Mouse (Mus musculus) neural tube, embryonic 12.5 days (tissue): Measurements from ENCODE around the gene Tmem132b. TPM values are rescaled to one million over a fixed set of nuclear protein-coding genes. Genes with fewer than 3 reads are reported as not detected.

Source experiments
- ATAC-seq: fragments of 200-750 bp; cut with Nextera tagmentation; 2 replicates; pipeline ENCODE4 v1.8.0; 2017; ENCODE audit warnings: low read depth, mild to moderate bottlenecking, moderate TSS enrichment, moderate library complexity; ENCODE audit not compliant: low FRiP score
- H3K27ac ChIP-seq: fragments of 300-500 bp; sonication (generic); 2 replicates; pipeline ENCODE4 v1.5.1; 2016
- H3K27me3 ChIP-seq: fragments of 300-500 bp; sonication (generic); replicated peaks from 2 replicates; pipeline ENCODE4 v1.6.1; 2016; ENCODE audit warnings: mild to moderate bottlenecking
- H3K36me3 ChIP-seq: fragments of 300-500 bp; sonication (generic); 2 replicates; pipeline ENCODE4 v1.6.1; 2016; ENCODE audit warnings: mild to moderate bottlenecking
- H3K4me1 ChIP-seq: fragments of 300-500 bp; sonication (generic); 2 replicates; pipeline ENCODE4 v1.6.1; 2016
- H3K4me2 ChIP-seq: fragments of 300-500 bp; sonication (generic); replicated peaks from 2 replicates; pipeline ENCODE4 v1.6.1; 2016; ENCODE audit warnings: mild to moderate bottlenecking
- H3K4me3 ChIP-seq: fragments of 300-500 bp; sonication (generic); 2 replicates; pipeline ENCODE4 v1.5.1; 2016
- H3K9ac ChIP-seq: fragments of 300-500 bp; sonication (generic); 2 replicates; pipeline ENCODE4 v1.6.1; 2016; ENCODE audit warnings: mild to moderate bottlenecking
- H3K9me3 ChIP-seq: fragments of 300-500 bp; sonication (generic); 2 replicates; pipeline ENCODE4 v1.6.1; 2016; ENCODE audit warnings: mild to moderate bottlenecking
- WGBS: fragments of 180-500 bp; shearing (Covaris S2); methylation state at CpG from one replicate; pipeline ENCODE4 v1.1.7; 2016; 5-methylcytosine and 5-hydroxymethylcytosine counted together
- polyA plus RNA-seq: library from polyadenylated mRNA; unstranded; fragments of >200 nt; fragmentation: Nextera tagmentation; extraction: Ambion mirVana; gene quantifications from 2 replicates; pipeline ENCODE4 v1.2.1, GENCODE M21; 2016

Tmem132b gene
- polyA plus RNA-seq, 1 experiment from 2014 or later, result 3.1 TPM

DNA sequence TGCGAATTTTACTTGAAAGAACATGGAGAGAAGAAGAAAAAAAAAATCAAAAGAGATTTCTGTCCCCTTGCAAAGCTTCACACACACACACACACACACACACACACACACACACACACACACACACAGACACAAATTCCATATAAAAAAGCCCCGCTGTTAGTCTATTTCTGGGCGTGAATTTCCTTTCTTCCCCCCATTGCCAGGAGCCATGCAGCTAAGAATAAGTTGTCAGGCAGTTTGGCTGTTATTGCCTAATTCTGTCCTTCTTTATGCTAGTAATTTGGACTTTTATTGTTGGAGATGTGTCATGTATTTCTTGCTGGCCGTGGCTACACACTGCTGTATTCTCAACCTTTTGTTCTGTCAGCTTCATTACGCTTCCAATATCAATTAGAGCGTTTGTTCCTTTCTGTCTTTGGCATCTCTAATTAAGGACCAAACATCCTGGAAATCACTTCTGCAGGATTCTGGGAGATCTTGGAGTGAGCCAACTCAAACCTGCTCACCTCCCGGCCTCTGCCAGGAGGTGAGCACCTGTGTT, 225.5 kb downstream of the Tmem132b start:
- H3K9me3 ChIP-seq, result no peaks in the 10 kb centered on the region
- no peak overlapping the region for H3K4me2 ChIP-seq
- WGBS, result 82% methylated on average over 7 of the region's 7 CpGs
- no peak for ATAC-seq
- no peaks in the 10 kb centered on the region for H3K36me3 ChIP-seq
- no peaks in the 10 kb centered on the region for H3K27me3 ChIP-seq
- H3K9ac ChIP-seq, result no peak overlapping the region
- no peak overlapping the region for H3K4me3 ChIP-seq
- H3K27ac ChIP-seq, result no peak overlapping the region
- no peaks in the 10 kb centered on the region for H3K4me1 ChIP-seq

GRCm38 (mm10) chr5:125758506-125758905, 226.9 kb downstream of the Tmem132b start:
- Histone ChIP-seq H3K36me3 (no peaks in the 10 kb centered on the region), H3K4me2 (no peak overlapping the region), H3K4me1 (no peaks in the 10 kb centered on the region), H3K27me3 (no peaks in the 10 kb centered on the region), H3K9me3 (no peaks in the 10 kb centered on the region), H3K9ac (no peak overlapping the region), H3K27ac (no peak overlapping the region), H3K4me3 (no peak overlapping the region)
- no peak for ATAC-seq
- 78% methylated on average over 1 of the region's 1 CpGs for WGBS

GRCm38 (mm10) chr5:125766941-125767340, 235.4 kb downstream of the Tmem132b start:
- no peaks in the 10 kb centered on the region for H3K36me3 ChIP-seq
- H3K27me3 ChIP-seq, result no peaks in the 10 kb centered on the region
- H3K27ac ChIP-seq, result no peak overlapping the region
- WGBS, result 81% methylated on average over 6 of the region's 6 CpGs
- ATAC-seq, result no peak
- H3K4me2 ChIP-seq, result no peak overlapping the region
- no peaks in the 10 kb centered on the region for H3K4me1 ChIP-seq
- no peak overlapping the region for H3K4me3 ChIP-seq
- no peaks in the 10 kb centered on the region for H3K9me3 ChIP-seq
- no peak overlapping the region for H3K9ac ChIP-seq

- H3K4me3 ChIP-seq, result no peak overlapping the region
- no peaks in the 10 kb centered on the region for H3K4me1 ChIP-seq
- no peaks in the 10 kb centered on the region for H3K36me3 ChIP-seq
- H3K27ac ChIP-seq, result no peak overlapping the region
- 75% methylated on average over 1 of the region's 1 CpGs for WGBS
- no peak overlapping the region for H3K4me2 ChIP-seq
- no peak for ATAC-seq
- H3K27me3 ChIP-seq, result no peaks in the 10 kb centered on the region
- no peak overlapping the region for H3K9ac ChIP-seq
- no peaks in the 10 kb centered on the region for H3K9me3 ChIP-seq
These were observed 236.4 kb downstream of the Tmem132b start for GRCm38 (mm10) chr5:125767950-125768349.

- H3K36me3 ChIP-seq, result no peaks in the 10 kb centered on the region
- H3K9ac ChIP-seq, result no peak overlapping the region
- no peaks in the 10 kb centered on the region for H3K27me3 ChIP-seq
- no peak overlapping the region for H3K27ac ChIP-seq
- H3K9me3 ChIP-seq, result no peaks in the 10 kb centered on the region
- H3K4me3 ChIP-seq, result no peak overlapping the region
- no peaks in the 10 kb centered on the region for H3K4me1 ChIP-seq
- no peak for ATAC-seq
- no peak overlapping the region for H3K4me2 ChIP-seq
- WGBS, result 94% methylated on average over 4 of the region's 4 CpGs
These were observed 240.7 kb downstream of the Tmem132b start for GRCm38 (mm10) chr5:125772238-125772637.

GRCm38 (mm10) chr5:125772756-125773155, 241.2 kb downstream of the Tmem132b start:
- 49% methylated on average over 2 of the region's 2 CpGs for WGBS
- Histone ChIP-seq H3K27me3 (no peaks in the 10 kb centered on the region), H3K36me3 (no peaks in the 10 kb centered on the region), H3K4me1 (no peaks in the 10 kb centered on the region), H3K9ac (no peak overlapping the region), H3K27ac (no peak overlapping the region), H3K4me2 (no peak overlapping the region), H3K4me3 (no peak overlapping the region), H3K9me3 (no peaks in the 10 kb centered on the region)
- ATAC-seq, result no peak

GRCm38 (mm10) chr5:125780332-125780731, 248.8 kb downstream of the Tmem132b start:
- no peak overlapping the region for H3K9ac ChIP-seq
- H3K27ac ChIP-seq, result no peak overlapping the region
- H3K4me3 ChIP-seq, result no peak overlapping the region
- no peaks in the 10 kb centered on the region for H3K36me3 ChIP-seq
- no peaks in the 10 kb centered on the region; the same call in 1 of the 2 replicates for H3K9me3 ChIP-seq
- H3K4me2 ChIP-seq, result no peak overlapping the region
- whole genome bisulfite sequencing, result 96% methylated on average over 1 of the region's 1 CpGs
- H3K27me3 ChIP-seq, result no peaks in the 10 kb centered on the region
- no peak for ATAC-seq
- no peaks in the 10 kb centered on the region for H3K4me1 ChIP-seq

DNA sequence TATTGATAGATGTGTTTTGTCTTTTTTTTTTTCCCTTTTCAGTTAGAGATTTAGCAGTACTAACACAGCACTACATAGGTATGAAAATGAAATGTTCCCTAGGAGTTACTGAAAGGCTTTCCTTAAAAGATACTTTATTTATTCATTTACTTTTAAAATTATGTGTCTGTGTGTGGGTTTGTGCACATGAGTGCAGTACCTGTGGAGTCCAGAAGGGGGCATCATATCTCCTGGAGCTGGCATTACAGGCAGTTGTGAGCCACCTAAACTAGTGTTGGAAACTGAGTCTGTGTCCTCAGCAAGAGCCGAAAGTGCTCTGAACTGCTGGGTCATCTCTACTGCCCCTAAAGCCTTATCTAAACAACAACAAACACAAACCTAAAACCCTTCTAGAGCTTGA, 261.1 kb downstream of the Tmem132b start:
- H3K4me2 ChIP-seq, result no peak overlapping the region
- no peaks in the 10 kb centered on the region for H3K4me1 ChIP-seq
- WGBS, result 94% methylated on average over 1 of the region's 1 CpGs
- H3K36me3 ChIP-seq, result peaks cover 3% of the 10 kb centered on the region; the same call in 1 of the 2 replicates
- ATAC-seq, result no peak
- no peak overlapping the region for H3K9ac ChIP-seq
- H3K27ac ChIP-seq, result no peak overlapping the region
- no peak overlapping the region for H3K4me3 ChIP-seq
- H3K9me3 ChIP-seq, result no peaks in the 10 kb centered on the region; the same call in 1 of the 2 replicates
- no peaks in the 10 kb centered on the region for H3K27me3 ChIP-seq

GRCm38 (mm10) chr5:125794318-125794717, 262.7 kb downstream of the Tmem132b start:
- Histone ChIP-seq H3K9ac (no peak overlapping the region), H3K4me2 (no peak overlapping the region), H3K27ac (no peak overlapping the region), H3K36me3 (no peaks in the 10 kb centered on the region), H3K4me1 (no peaks in the 10 kb centered on the region), H3K27me3 (no peaks in the 10 kb centered on the region), H3K9me3 (no peaks in the 10 kb centered on the region), H3K4me3 (no peak overlapping the region)
- no peak for ATAC-seq
- whole genome bisulfite sequencing, result 74% methylated on average over 1 of the region's 1 CpGs

GRCm38 (mm10) chr5:125799622-125800021, 268.0 kb downstream of the Tmem132b start:
- Histone ChIP-seq H3K36me3 (no peaks in the 10 kb centered on the region), H3K9me3 (no peaks in the 10 kb centered on the region), H3K4me1 (no peaks in the 10 kb centered on the region), H3K27me3 (no peaks in the 10 kb centered on the region), H3K27ac (no peak overlapping the region), H3K4me2 (no peak overlapping the region; the same call in 1 of the 2 replicates), H3K9ac (no peak overlapping the region), H3K4me3 (no peak overlapping the region)
- WGBS, result 39% methylated on average over 5 of the region's 5 CpGs
- no peak for ATAC-seq

DNA sequence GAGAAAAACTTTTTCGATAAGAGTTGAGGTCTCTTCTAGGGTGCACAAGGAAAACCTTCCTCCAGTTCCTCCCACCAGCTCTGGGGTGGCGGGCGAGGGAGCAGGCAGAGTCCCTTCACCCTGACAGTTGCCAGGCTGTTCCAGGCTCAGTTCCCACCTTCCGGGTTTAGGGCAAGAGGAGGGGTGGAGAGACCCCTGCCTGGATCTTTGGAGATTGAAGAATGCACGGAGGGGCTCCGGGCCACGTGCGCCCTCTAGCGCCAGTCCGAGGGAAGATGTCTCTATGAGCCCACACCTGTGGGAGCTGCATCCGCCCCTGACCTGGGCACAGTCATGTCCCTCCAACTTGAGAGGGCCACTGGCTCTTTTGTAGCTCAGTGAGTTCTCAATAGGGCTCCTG, 268.5 kb downstream of the Tmem132b start:
- no peaks in the 10 kb centered on the region for H3K4me1 ChIP-seq
- H3K27me3 ChIP-seq, result no peaks in the 10 kb centered on the region
- no peaks in the 10 kb centered on the region for H3K36me3 ChIP-seq
- H3K4me2 ChIP-seq, result no peak overlapping the region; the same call in 1 of the 2 replicates
- 0 out of 2 replicates have a peak, but pooled peaks have one; percentile 9 for ATAC-seq
- WGBS, result 14% methylated on average over 11 of the region's 11 CpGs
- no peak overlapping the region for H3K27ac ChIP-seq
- no peaks in the 10 kb centered on the region for H3K9me3 ChIP-seq
- H3K4me3 ChIP-seq, result no peak overlapping the region
- H3K9ac ChIP-seq, result no peak overlapping the region

GRCm38 (mm10) chr5:125802801-125803200, 271.2 kb downstream of the Tmem132b start:
- Histone ChIP-seq H3K9me3 (no peaks in the 10 kb centered on the region), H3K4me2 (no peak overlapping the region), H3K4me1 (no peaks in the 10 kb centered on the region), H3K36me3 (no peaks in the 10 kb centered on the region), H3K9ac (no peak overlapping the region), H3K27ac (no peak overlapping the region), H3K4me3 (no peak overlapping the region), H3K27me3 (no peaks in the 10 kb centered on the region)
- WGBS, result 79% methylated on average over 7 of the region's 7 CpGs
- no peak for ATAC-seq

- H3K9me3 ChIP-seq, result no peaks in the 10 kb centered on the region
- H3K4me3 ChIP-seq, result no peak overlapping the region
- H3K36me3 ChIP-seq, result no peaks in the 10 kb centered on the region
- no peak overlapping the region for H3K27ac ChIP-seq
- H3K4me1 ChIP-seq, result no peaks in the 10 kb centered on the region
- WGBS, result 67% methylated on average over 5 of the region's 5 CpGs
- H3K4me2 ChIP-seq, result no peak overlapping the region
- H3K27me3 ChIP-seq, result no peaks in the 10 kb centered on the region
- H3K9ac ChIP-seq, result no peak overlapping the region
- no peak for ATAC-seq
These were observed 273.8 kb downstream of the Tmem132b start for GRCm38 (mm10) chr5:125805327-125805726.
